Mouse (Mus musculus) liver, postnatal 0 days (tissue): ENCODE results near the gene Sptan1. TPM values are rescaled to one million over a fixed set of nuclear protein-coding genes. Genes with fewer than 3 reads are reported as not detected.

Source experiments
- ATAC-seq: fragments of 200-750 bp; cut with Nextera tagmentation; 2 replicates; pipeline ENCODE4 v1.8.0; 2017; ENCODE audit warnings: mild to moderate bottlenecking, moderate library complexity
- DNase-seq: peaks from one replicate; pipeline ENCODE4 v3.0.0-alpha.2; 2016
- H3K27ac ChIP-seq: fragments of 300-500 bp; sonication (generic); 2 replicates; pipeline ENCODE4 v1.5.1; 2014; ENCODE audit warnings: antibody characterized with exemption, moderate library complexity, mild to moderate bottlenecking, low read depth
- H3K27me3 ChIP-seq: fragments of 300-500 bp; sonication (generic); 2 replicates; pipeline ENCODE4 v1.6.1; 2014; ENCODE audit warnings: low read length, control low read depth, mixed read lengths; ENCODE audit not compliant: insufficient read depth
- H3K36me3 ChIP-seq: fragments of 300-500 bp; sonication (generic); replicated peaks from 2 replicates; pipeline ENCODE4 v1.6.1; 2014; ENCODE audit warnings: mild to moderate bottlenecking, control low read depth, low read length, moderate library complexity, mixed read lengths; ENCODE audit not compliant: insufficient read depth
- H3K4me1 ChIP-seq: fragments of 300-500 bp; sonication (generic); 2 replicates; pipeline ENCODE4 v1.6.1; 2014; ENCODE audit warnings: antibody characterized with exemption, mild to moderate bottlenecking, control low read depth; ENCODE audit not compliant: insufficient read depth
- H3K4me2 ChIP-seq: fragments of 300-500 bp; sonication (generic); 2 replicates; pipeline ENCODE4 v1.6.1; 2014; ENCODE audit warnings: low read depth, mild to moderate bottlenecking, low read length, moderate library complexity, mixed read lengths
- H3K4me3 ChIP-seq: fragments of 300-500 bp; sonication (generic); 2 replicates; pipeline ENCODE4 v1.5.1; 2014; ENCODE audit warnings: low read depth, low read length
- H3K9ac ChIP-seq: fragments of 300-500 bp; sonication (generic); replicated peaks from 2 replicates; pipeline ENCODE4 v1.6.1; 2014; ENCODE audit warnings: mild to moderate bottlenecking, moderate library complexity
- H3K9me3 ChIP-seq: fragments of 300-500 bp; sonication (generic); 2 replicates; pipeline ENCODE4 v1.6.1; 2016; ENCODE audit warnings: mild to moderate bottlenecking, control low read depth, low read length, mixed read lengths
- CTCF ChIP-seq: sonication (generic); IDR thresholded peaks from 2 replicates; pipeline ENCODE4 v1.5.1; 2016; ENCODE audit warnings: antibody characterized with exemption, low read depth
- EP300 ChIP-seq: IDR thresholded peaks from 2 replicates; pipeline ENCODE4 v1.6.1; 2016; ENCODE audit warnings: antibody characterized with exemption, low read depth, mild to moderate bottlenecking
- WGBS: fragments of 180-500 bp; shearing (Covaris S2); extraction: QIAGEN DNeasy Blood & Tissue Kit; methylation state at CpG from one replicate; pipeline ENCODE4 v1.1.7; 2014; ENCODE audit not compliant: insufficient replicate concordance; 5-methylcytosine and 5-hydroxymethylcytosine counted together
- polyA plus RNA-seq: library from polyadenylated mRNA; unstranded; fragments of >200 nt; fragmentation: Nextera tagmentation; extraction: Ambion mirVana; gene quantifications from 2 replicates; pipeline ENCODE4 v1.2.1, GENCODE M21; 2015

The Sptan1 gene
- polyA plus RNA-seq, 1 experiment from 2014 or later, result 17.2 TPM

GRCm38 (mm10) chr2:29973525-29973924 is 8.2 kb downstream of the Sptan1 start:
- ATAC-seq, result no peak
- TF ChIP-seq EP300 (no peak), CTCF (no peak)
- 15% methylated on average over 2 of the region's 2 CpGs for WGBS
- H3K9me3 ChIP-seq, result no peaks in the 10 kb centered on the region
- H3K27me3 ChIP-seq, result no peaks in the 10 kb centered on the region
- no peak overlapping the region for H3K9ac ChIP-seq
- H3K4me3 ChIP-seq, result no peak overlapping the region
- no peak overlapping the region for H3K4me2 ChIP-seq
- DNase-seq, result peak; percentile 15
- no peak overlapping the region for H3K27ac ChIP-seq
- H3K36me3 ChIP-seq, result peaks cover 3% of the 10 kb centered on the region; the same call in 1 of the 2 replicates
- peaks cover 16% of the 10 kb centered on the region for H3K4me1 ChIP-seq

DNA sequence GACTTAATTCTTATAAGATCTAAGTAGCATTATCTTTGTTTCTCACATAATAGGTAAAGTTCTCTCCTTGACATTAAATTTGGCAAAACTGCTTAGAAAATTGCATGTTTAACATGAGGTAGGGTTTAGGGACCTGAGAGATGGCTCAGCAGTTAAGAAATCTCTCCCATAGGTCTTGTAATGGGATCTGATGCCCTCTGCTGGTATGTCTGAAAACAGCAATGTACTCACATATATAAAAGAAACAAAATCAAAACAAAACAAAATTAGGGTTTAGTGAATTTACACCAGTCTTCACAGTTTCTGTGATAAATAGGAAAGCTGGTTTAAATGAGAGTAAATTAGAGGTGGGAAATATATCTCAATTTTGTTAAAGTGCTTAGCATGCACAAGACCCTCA is 11.9 kb downstream of the Sptan1 start:
- no peak for ATAC-seq
- Histone ChIP-seq H3K9me3 (no peaks in the 10 kb centered on the region), H3K27ac (no peak overlapping the region), H3K4me3 (no peak overlapping the region), H3K4me1 (peaks cover 8% of the 10 kb centered on the region; the same call in 1 of the 2 replicates), H3K9ac (no peak overlapping the region), H3K4me2 (no peak overlapping the region), H3K36me3 (peaks cover 23% of the 10 kb centered on the region), H3K27me3 (no peaks in the 10 kb centered on the region)
- peak; percentile 29 for DNase-seq
- TF ChIP-seq CTCF (peak; percentile 78), EP300 (no peak)

DNA sequence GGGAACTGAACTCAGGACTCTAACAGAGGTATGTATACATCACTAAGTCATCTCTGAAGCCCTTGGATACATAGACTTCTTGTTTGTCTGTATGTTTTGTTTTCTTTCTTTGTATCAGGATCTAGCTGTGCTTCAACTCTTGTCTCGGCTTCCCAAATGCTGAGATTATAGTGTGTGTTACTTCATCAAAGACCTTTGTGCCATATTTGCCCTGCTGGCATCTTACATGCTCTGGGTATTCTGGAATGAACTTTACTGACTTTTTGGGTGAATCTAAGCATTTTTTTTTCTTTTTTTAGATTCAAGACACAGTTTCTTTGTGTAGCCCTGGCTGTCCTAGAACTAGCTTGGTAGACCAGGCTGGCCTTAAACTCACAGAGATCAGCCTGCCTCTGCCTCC is 15.3 kb downstream of the Sptan1 start:
- no peak for TF ChIP-seq CTCF
- no peak for TF ChIP-seq EP300
- Histone ChIP-seq H3K36me3 (peaks cover 43% of the 10 kb centered on the region), H3K27me3 (no peaks in the 10 kb centered on the region), H3K27ac (no peak overlapping the region), H3K4me1 (no peaks in the 10 kb centered on the region), H3K9me3 (no peaks in the 10 kb centered on the region), H3K4me3 (no peak overlapping the region), H3K9ac (no peak overlapping the region), H3K4me2 (no peak overlapping the region)
- 84% methylated on average over 1 of the region's 1 CpGs for WGBS
- ATAC-seq, result no peak
- no peak for DNase-seq

DNA sequence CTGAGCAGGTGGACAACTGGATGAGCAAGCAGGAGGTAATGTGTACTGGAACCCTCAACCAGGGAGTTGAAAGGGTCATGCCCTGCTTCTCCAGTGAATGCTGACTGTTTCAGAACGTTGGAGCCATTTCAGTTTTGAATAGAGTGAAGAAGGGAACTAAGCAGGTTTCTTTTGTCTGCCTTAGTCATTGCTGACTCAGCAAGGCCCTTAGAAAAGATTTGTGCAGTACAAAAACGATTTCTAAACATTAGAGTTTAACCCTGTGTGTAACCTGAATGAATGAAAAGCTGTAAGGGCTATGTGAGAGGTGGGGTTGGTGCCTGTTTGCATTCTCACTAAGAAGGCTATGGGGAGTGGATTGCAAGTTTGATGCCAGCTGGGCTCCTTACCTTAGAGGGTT is 26.6 kb downstream of the Sptan1 start:
- Histone ChIP-seq H3K36me3 (peaks cover 85% of the 10 kb centered on the region), H3K4me2 (no peak overlapping the region), H3K27ac (no peak overlapping the region), H3K4me1 (no peaks in the 10 kb centered on the region), H3K9me3 (no peaks in the 10 kb centered on the region), H3K4me3 (no peak overlapping the region), H3K27me3 (no peaks in the 10 kb centered on the region), H3K9ac (no peak overlapping the region)
- ATAC-seq, result no peak
- DNase-seq, result no peak
- WGBS, result 54% methylated on average over 2 of the region's 2 CpGs
- TF ChIP-seq EP300 (no peak), CTCF (no peak)

DNA sequence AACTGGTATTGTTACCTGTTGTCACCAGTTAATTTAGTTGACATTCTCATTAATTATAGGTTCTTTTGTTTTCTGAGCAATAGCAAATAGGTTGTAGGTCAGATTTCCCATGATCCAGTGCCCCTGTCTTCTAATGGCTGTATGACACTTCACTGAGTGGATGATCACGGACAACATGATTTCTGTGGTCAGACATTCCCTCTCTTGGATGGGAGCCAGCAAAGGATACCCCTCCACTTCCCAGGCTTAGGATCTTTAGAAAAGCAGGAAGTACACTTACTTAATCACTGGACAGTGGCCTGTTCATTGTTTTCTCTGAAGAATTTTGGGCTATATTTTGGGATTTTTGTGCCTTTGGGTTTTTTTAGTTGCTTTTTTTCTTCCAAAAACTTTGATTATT is 43.7 kb downstream of the Sptan1 start:
- Histone ChIP-seq H3K4me2 (no peak overlapping the region), H3K4me1 (no peaks in the 10 kb centered on the region), H3K4me3 (no peak overlapping the region), H3K9ac (no peak overlapping the region), H3K27me3 (no peaks in the 10 kb centered on the region), H3K9me3 (no peaks in the 10 kb centered on the region), H3K36me3 (peaks cover 82% of the 10 kb centered on the region), H3K27ac (no peak overlapping the region)
- 67% methylated on average over 1 of the region's 1 CpGs for WGBS
- TF ChIP-seq CTCF, result no peak
- ATAC-seq (no peak), DNase-seq (no peak)

DNA sequence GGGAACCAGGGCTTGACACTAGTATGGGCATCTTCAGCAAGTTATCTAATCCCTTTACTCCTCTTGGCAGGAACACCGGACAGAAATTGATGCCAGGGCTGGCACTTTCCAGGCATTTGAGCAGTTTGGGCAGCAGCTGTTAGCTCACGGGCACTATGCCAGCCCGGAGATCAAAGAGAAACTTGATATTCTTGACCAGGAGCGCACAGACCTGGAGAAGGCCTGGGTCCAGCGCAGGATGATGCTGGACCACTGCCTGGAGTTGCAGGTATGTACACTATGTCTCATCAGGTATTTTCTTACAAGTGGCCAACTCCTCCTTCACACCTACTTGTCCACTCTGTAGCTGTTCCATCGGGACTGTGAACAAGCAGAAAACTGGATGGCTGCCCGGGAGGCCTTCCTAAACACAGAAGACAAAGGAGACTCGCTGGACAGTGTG is 45.5 kb downstream of the Sptan1 start:
- no peak for DNase-seq
- WGBS, result 88% methylated on average over 8 of the region's 8 CpGs

More for the DNA sequence above, 45.5 kb downstream of the Sptan1 start:
- Histone ChIP-seq H3K4me3 (no peak overlapping the region), H3K27me3 (no peaks in the 10 kb centered on the region), H3K9ac (no peak overlapping the region), H3K36me3 (peaks cover 88% of the 10 kb centered on the region), H3K4me1 (no peaks in the 10 kb centered on the region), H3K4me2 (no peak overlapping the region), H3K27ac (no peak overlapping the region), H3K9me3 (no peaks in the 10 kb centered on the region)
- TF ChIP-seq EP300 (no peak), CTCF (no peak)
- ATAC-seq, result no peak
